Mouse (Mus musculus) CD4-positive, CD25-positive, alpha-beta regulatory T cell, adult 2 months (primary cell): ENCODE results near the gene Fat1.

ENCODE experiments used
- DNase-seq: peaks from one replicate; pipeline ENCODE4 v3.0.0-alpha.2; 2012; ENCODE audit warnings: low read depth, low spot score

Gene Fat1

GRCm38 (mm10) chr8:44962572-44963231 is 27.5 kb downstream of the Fat1 start:
- DNase-seq = no peak

- DNase-seq = no peak
Measured at GRCm38 (mm10) chr8:44967521-44968039, 32.3 kb downstream of the Fat1 start.

DNA sequence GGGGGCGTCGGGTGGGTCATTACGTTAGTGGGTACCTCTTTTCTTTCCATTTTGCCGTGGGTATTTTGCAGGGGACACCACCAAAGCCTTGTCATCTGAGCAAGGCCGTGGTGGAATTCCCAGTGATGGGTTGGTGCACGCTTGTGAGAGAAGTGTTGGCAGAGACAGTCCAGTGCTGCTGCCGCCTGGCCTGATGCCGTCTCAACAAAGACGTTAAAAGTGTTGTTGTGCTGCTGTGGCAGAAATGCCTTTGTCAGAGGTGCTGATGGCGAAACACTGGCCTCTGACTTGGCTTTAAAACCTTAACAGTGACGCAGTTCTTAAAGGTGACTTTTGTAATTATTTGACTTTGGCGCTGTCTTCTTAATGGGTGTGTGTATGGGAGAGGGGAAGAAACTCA is 34.8 kb downstream of the Fat1 start:
- DNase-seq = no peak

GRCm38 (mm10) chr8:44971346-44971745 is 36.1 kb downstream of the Fat1 start:
- no peak for DNase-seq

- no peak for DNase-seq
Measured at GRCm38 (mm10) chr8:44971964-44972363, 36.7 kb downstream of the Fat1 start.

- no peak for DNase-seq
Measured at GRCm38 (mm10) chr8:44975113-44975512, 39.9 kb downstream of the Fat1 start.

GRCm38 (mm10) chr8:44975654-44976053 is 40.4 kb downstream of the Fat1 start:
- no peak for DNase-seq

- no peak for DNase-seq
Measured at GRCm38 (mm10) chr8:44978622-44979021, 43.4 kb downstream of the Fat1 start.

DNA sequence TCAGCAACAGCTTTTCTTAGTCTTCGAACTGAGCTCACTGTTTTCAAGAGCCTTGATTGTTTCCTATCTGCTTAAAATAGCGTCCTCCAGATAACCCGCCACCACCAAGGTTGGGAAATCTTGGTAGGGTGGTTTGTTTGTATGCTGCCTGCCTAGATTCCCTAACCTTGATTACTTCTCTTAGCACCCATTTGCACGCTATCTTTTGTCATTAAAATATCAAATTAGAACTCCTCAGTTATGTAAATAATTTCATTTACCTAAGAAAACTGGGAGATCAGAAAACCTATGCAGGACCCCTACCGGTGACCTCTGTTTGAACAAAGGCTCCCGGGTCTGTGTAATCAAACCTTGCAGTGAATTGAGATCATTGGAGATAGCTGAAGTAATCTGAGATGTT is 44.0 kb downstream of the Fat1 start:
- DNase-seq = no peak

DNA sequence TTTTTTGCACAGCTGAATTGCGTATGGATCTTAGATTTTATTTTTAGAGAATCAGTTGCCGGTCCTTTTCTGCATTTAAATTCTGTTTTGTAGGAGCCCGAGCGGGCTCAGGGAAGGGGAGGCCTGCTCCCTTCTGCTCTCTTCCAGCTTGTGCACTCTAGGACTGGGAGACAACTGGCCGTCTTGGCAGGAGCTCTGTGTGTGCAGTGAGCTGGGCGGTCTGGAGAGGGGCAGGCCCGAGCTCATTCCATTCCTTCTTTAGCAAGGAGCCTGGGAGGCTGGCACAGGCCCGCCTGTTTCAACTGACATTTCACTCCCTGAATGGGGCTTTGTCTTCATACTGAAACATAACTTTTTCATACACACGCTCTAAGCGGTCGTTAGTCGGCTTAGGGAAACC is 44.8 kb downstream of the Fat1 start:
- DNase-seq = no peak

DNA sequence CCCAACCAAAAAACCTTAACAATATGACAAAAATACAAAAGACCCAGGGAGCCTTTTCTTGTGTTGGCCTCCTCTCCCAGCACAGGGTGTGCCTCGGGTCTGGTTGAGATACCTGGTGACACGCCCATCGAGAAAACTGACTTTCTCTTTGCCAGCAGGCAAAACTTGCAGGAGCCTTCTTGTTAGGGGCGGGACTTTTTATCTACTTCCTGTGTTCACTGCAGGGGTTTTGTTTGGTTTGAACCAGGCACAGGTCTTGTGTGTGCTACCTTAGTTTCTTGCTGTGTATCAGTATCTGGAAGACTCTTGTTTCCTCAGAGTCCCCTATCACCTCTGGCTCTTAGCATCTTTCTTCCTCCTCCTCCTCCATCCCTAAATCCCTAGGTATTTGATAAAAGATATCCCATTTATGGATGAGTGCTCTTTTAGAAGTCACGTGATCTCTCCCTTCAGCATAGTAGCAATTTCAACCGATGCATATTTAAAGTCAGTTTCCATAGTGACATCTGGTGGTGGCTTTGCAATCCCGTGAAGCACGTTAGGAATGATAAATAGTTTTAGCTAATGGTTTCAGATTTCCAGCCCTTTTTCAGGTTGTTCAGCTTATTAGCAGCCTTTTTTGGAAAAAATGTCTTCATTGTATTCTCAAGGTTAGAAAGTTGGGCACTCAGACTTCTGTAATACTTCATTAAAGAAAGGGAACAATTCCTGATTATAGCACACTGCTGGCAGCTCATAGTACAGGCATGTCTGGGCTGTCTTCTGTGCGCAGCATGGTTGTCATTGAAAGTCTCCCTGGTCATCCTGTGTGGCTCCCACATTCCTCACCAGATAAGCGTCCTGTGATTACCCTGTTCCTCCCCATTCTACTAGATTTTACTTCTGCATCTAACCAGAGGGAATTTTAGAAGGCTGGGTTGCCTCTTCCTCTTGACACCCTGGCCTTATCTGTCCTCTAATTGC is 50.4 kb downstream of the Fat1 start:
- no peak for DNase-seq

- no peak for DNase-seq
Measured at GRCm38 (mm10) chr8:44991700-44992487, 56.6 kb downstream of the Fat1 start.

GRCm38 (mm10) chr8:44992664-44993063 is 57.4 kb downstream of the Fat1 start:
- DNase-seq = no peak

- no peak for DNase-seq
Measured at GRCm38 (mm10) chr8:44993376-44993775, 58.1 kb downstream of the Fat1 start.

GRCm38 (mm10) chr8:44996493-44996892 is 61.2 kb downstream of the Fat1 start:
- no peak for DNase-seq

- no peak for DNase-seq
Measured at GRCm38 (mm10) chr8:44997321-44997720, 62.1 kb downstream of the Fat1 start.

GRCm38 (mm10) chr8:44997829-44998228 is 62.6 kb downstream of the Fat1 start:
- DNase-seq = no peak

GRCm38 (mm10) chr8:44998275-44998674 is 63.0 kb downstream of the Fat1 start:
- DNase-seq = no peak

- DNase-seq = no peak
Measured at GRCm38 (mm10) chr8:44998681-44999277, 63.5 kb downstream of the Fat1 start.

DNA sequence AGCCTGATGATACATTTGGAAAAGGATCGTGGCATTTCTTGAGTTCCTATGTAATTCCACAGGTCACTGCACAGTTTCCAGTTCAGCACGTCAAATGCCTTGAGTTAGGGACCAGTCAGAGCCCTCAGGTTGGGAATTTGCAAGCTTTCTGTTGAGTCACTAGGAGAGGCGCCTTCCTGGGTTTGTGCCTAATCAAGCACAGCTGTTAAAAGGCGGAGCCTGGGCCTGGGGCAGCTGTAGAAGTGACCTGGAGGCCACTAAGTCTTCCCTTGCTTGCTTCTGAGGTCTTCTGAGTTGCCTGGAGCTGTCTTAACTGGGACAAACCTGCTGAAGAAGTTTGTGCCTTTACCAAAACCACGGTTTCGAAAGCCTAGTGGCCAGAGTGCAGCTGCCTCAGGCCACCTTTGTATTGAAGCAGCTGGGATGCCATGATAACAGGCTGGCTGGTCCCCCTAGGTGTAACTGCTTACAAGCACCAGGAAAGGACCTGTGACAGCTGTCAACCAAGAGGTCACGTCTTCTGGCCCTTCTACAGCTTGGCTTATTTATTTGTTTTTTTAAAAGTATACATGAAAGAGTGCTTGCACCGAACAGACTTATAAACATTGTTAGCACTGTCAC is 66.4 kb downstream of the Fat1 start:
- no peak for DNase-seq

DNA sequence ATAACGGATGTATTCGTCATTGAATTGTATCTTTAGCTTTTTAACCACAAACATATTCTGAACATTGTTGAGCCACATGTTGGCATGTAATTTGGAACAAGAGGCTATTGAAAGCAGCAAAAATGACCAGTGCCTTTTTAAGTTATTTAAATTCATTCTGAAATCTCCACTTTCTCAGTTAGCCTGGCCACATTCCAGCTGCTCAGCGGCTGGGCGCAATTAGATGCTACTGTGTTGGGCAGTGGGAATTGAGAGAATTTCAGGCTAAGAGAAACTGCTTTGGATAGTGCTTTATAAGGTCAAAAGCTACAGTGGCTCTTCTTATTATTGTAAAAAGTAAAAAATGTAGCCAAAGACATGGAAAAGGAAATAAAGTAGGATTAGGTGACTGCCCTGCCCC is 67.4 kb downstream of the Fat1 start:
- no peak for DNase-seq
